ENCODE assay signal across 11 mouse cellular contexts in the genomic region with DNA sequence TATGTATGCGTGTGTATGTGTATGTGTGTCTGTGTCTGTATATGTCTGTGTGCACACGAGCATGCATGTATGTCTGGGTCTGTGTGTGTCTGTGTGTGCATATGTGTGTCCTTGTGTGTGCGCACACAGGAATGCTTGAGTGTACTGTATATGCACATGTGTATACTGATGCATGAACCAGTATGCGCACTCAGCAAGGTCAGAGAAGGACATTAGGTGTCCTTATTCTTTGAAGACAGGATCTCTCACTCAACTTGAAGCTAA. TPM values are rescaled to one million over a fixed set of nuclear protein-coding genes. Genes with fewer than 3 reads are reported as not detected.
DNase-seq lines count a peak whose midpoint lies in the region; ATAC-seq and TF ChIP-seq lines count a peak whose summit lies in the region.
"Had no signal": no experiment of that assay in that cellular context is flagged by ENCODE, and none has a peak within 500 bp of the region (broad histone marks: within the 10 kb centered on the region; RNA-seq: fewer than 3 reads in every experiment).

No protein-coding gene starts in this region.

- no peak for ATAC-seq in forebrain, embryonic 11.5 days (replicated peaks; ENCODE audit: low FRiP score)
- peak; percentile 12; the same call in 1 of the 2 replicates for ATAC-seq in lung, embryonic 14.5 days (ENCODE audit: insufficient read depth)
- ATAC-seq in hindbrain, postnatal 0 days = peak; percentile 46; the same call in 1 of the 2 replicates
- no peak for ATAC-seq in neural tube, embryonic 15.5 days (ENCODE audit: low FRiP score)

- no peak overlapping the region for H3K9ac ChIP-seq in forebrain, embryonic 11.5 days (ENCODE audit: low read length)
- no peak overlapping the region for H3K9ac ChIP-seq in lung, embryonic 14.5 days
- no peak overlapping the region for H3K9ac ChIP-seq in hindbrain, postnatal 0 days (replicated peaks; ENCODE audit: low read length)
- 0 out of 2 replicates have a peak overlapping the region, but pooled peaks have one; percentile 26 for H3K9ac ChIP-seq in neural tube, embryonic 15.5 days (replicated peaks)

- no peak overlapping the region for H3K4me3 ChIP-seq in forebrain, embryonic 11.5 days (ENCODE audit: low read depth, low read length)
- H3K4me3 ChIP-seq in forebrain, embryonic 10.5 days = no peak overlapping the region
- no peak overlapping the region for H3K4me3 ChIP-seq in lung, embryonic 14.5 days (ENCODE audit: low read depth, low read length)
- H3K4me3 ChIP-seq in hindbrain, postnatal 0 days (ENCODE audit: low read length) = no peak overlapping the region
- H3K4me3 ChIP-seq in neural tube, embryonic 15.5 days (replicated peaks) = no peak overlapping the region
- H3K4me3 ChIP-seq in lung, adult 2 months (replicated peaks; ENCODE audit: extremely low read depth, low read depth, low read length) = no peak overlapping the region
- H3K4me3 ChIP-seq: myocyte had no signal

- H3K27me3 ChIP-seq in forebrain, embryonic 11.5 days (ENCODE audit: control insufficient read depth, insufficient read depth, low read length) = no peaks in the 10 kb centered on the region
- no peaks in the 10 kb centered on the region for H3K27me3 ChIP-seq in forebrain, embryonic 10.5 days (ENCODE audit: poor library complexity, severe bottlenecking)
- H3K27me3 ChIP-seq in lung, embryonic 14.5 days (ENCODE audit: insufficient read depth, low read length) = no peaks in the 10 kb centered on the region
- H3K27me3 ChIP-seq in hindbrain, postnatal 0 days (ENCODE audit: insufficient read depth, low read length) = no peaks in the 10 kb centered on the region
- no peaks in the 10 kb centered on the region for H3K27me3 ChIP-seq in neural tube, embryonic 15.5 days (replicated peaks)

- TF ChIP-seq CTCF in lung, embryonic 14.5 days (IDR thresholded peaks at IDR 0.05; ENCODE audit: low read depth) = no peak
- TF ChIP-seq CTCF in hindbrain, postnatal 0 days (IDR thresholded peaks at IDR 0.05; ENCODE audit: low read depth) = no peak
- TF ChIP-seq CTCF in lung, adult 2 months (IDR thresholded peaks at IDR 0.05; ENCODE audit: insufficient read depth, low read length) = no peak

- no peaks in the 10 kb centered on the region for H3K9me3 ChIP-seq in forebrain, embryonic 11.5 days (ENCODE audit: control insufficient read depth, low read length)
- no peaks in the 10 kb centered on the region for H3K9me3 ChIP-seq in forebrain, embryonic 10.5 days
- no peaks in the 10 kb centered on the region for H3K9me3 ChIP-seq in lung, embryonic 14.5 days (ENCODE audit: low read depth, low read length)
- no peaks in the 10 kb centered on the region for H3K9me3 ChIP-seq in hindbrain, postnatal 0 days (ENCODE audit: low read length)
- no peaks in the 10 kb centered on the region for H3K9me3 ChIP-seq in neural tube, embryonic 15.5 days (replicated peaks)

- DNase-seq in forebrain, embryonic 11.5 days (ENCODE audit: low spot score) = no peak
- no peak for DNase-seq in forebrain, embryonic 10.5 days (ENCODE audit: extremely low spot score, low spot score)
- DNase-seq in lung, embryonic 14.5 days = no peak
- no peak for DNase-seq in lung, postnatal 25 days (ENCODE audit: low spot score)
- no peak for DNase-seq in hindbrain, postnatal 0 days (ENCODE audit: low spot score)
- DNase-seq in embryo, embryonic 10 days (ENCODE audit: low spot score) = no peak
- DNase-seq in lung, adult 2 months = no peak
- DNase-seq: adrenal gland, adult 8-10 months; thymus, adult 18-20 months had no signal

- 97% methylated on average over 4 of the region's 4 CpGs for WGBS in forebrain, embryonic 11.5 days
- WGBS in forebrain, embryonic 10.5 days = 98% methylated on average over 4 of the region's 4 CpGs
- 84% methylated on average over 4 of the region's 4 CpGs for WGBS in lung, embryonic 14.5 days
- WGBS in hindbrain, postnatal 0 days = 93% methylated on average over 4 of the region's 4 CpGs
- WGBS in neural tube, embryonic 15.5 days = 90% methylated on average over 4 of the region's 4 CpGs
- 92% methylated on average over 4 of the region's 4 CpGs for WGBS in lung, adult 2 months

- peaks cover 10% of the 10 kb centered on the region for H3K4me1 ChIP-seq in forebrain, embryonic 11.5 days (replicated peaks; ENCODE audit: control insufficient read depth, insufficient read depth, low read length)
- H3K4me1 ChIP-seq in forebrain, embryonic 10.5 days = peaks cover 12% of the 10 kb centered on the region
- H3K4me1 ChIP-seq in lung, embryonic 14.5 days (ENCODE audit: insufficient read depth) = no peaks in the 10 kb centered on the region; the same call in 1 of the 2 replicates
- 0 out of 2 replicates have a peak, but pooled peaks cover 3% of the 10 kb centered on the region for H3K4me1 ChIP-seq in hindbrain, postnatal 0 days (ENCODE audit: insufficient read depth, low read length)
- peaks cover 15% of the 10 kb centered on the region for H3K4me1 ChIP-seq in neural tube, embryonic 15.5 days
- no peaks in the 10 kb centered on the region for H3K4me1 ChIP-seq in lung, adult 2 months (ENCODE audit: control insufficient read depth, insufficient read depth, low read length)

- no peaks in the 10 kb centered on the region for H3K36me3 ChIP-seq in forebrain, embryonic 11.5 days (ENCODE audit: control insufficient read depth, insufficient read depth, low read length)
- no peaks in the 10 kb centered on the region for H3K36me3 ChIP-seq in forebrain, embryonic 10.5 days (replicated peaks)
- no peaks in the 10 kb centered on the region for H3K36me3 ChIP-seq in lung, embryonic 14.5 days (ENCODE audit: insufficient read depth)
- no peaks in the 10 kb centered on the region for H3K36me3 ChIP-seq in hindbrain, postnatal 0 days (ENCODE audit: insufficient read depth, low read length)
- no peaks in the 10 kb centered on the region for H3K36me3 ChIP-seq in neural tube, embryonic 15.5 days

- peak overlapping the region; percentile 46; the same call in 1 of the 2 replicates for H3K27ac ChIP-seq in forebrain, embryonic 11.5 days (ENCODE audit: low read depth, low read length)
- H3K27ac ChIP-seq in forebrain, embryonic 10.5 days = no peak overlapping the region
- H3K27ac ChIP-seq in lung, embryonic 14.5 days (ENCODE audit: low read depth) = peak overlapping the region; percentile 22; the same call in 1 of the 2 replicates
- H3K27ac ChIP-seq in hindbrain, postnatal 0 days = peak overlapping the region; percentile 80
- peak overlapping the region; percentile 69 for H3K27ac ChIP-seq in neural tube, embryonic 15.5 days (replicated peaks)

- H3K4me2 ChIP-seq in forebrain, embryonic 11.5 days (ENCODE audit: low read depth, low read length, severe bottlenecking) = no peak overlapping the region
- H3K4me2 ChIP-seq in lung, embryonic 14.5 days = no peak overlapping the region
- H3K4me2 ChIP-seq in hindbrain, postnatal 0 days (ENCODE audit: low read depth, low read length) = no peak overlapping the region
- H3K4me2 ChIP-seq in neural tube, embryonic 15.5 days = no peak overlapping the region

- no peak for TF ChIP-seq POLR2A in lung, adult 2 months (IDR thresholded peaks at IDR 0.05; ENCODE audit: borderline replicate concordance, extremely low read depth, low read depth, low read length)

RNA-seq across cellular contexts. Expression of gene Tmem17, which starts 49.4 kb away (rescaled TPM):
- 11.0 and 14.5 TPM in 2 replicates for polyA plus RNA-seq in forebrain, embryonic 11.5 days (2014; fragmentation: Nextera tagmentation; extraction: Ambion mirVana)
- 13.2 and 14.1 TPM in 2 replicates for polyA plus RNA-seq in forebrain, embryonic 10.5 days (2016; fragmentation: Nextera tagmentation; extraction: Ambion mirVana)
- polyA plus RNA-seq in lung, embryonic 14.5 days (2014; fragmentation: Nextera tagmentation; extraction: Ambion mirVana) = 16.0 and 17.9 TPM in 2 replicates
- total RNA-seq in hindbrain, postnatal 0 days (2014; rRNA removed) = 20.5 and 23.7 TPM in 2 replicates
- 23.5 and 23.7 TPM in 2 replicates for polyA plus RNA-seq in hindbrain, postnatal 0 days (2015; fragmentation: Nextera tagmentation; extraction: Ambion mirVana)
- 21.9 and 23.3 TPM in 2 replicates for polyA plus RNA-seq in neural tube, embryonic 15.5 days (2015; fragmentation: Nextera tagmentation; extraction: Ambion mirVana)
- 4.1 and 4.2 TPM in 2 replicates for polyA plus RNA-seq in lung, adult 2 months (2012; rRNA removed)

Comparison
In these comparisons a context has a peak if more than half of its experiments do, and no peak if none do; other contexts are left out.
1. ATAC-seq: peak in lung, embryonic 14.5 days (single experiment) and hindbrain, postnatal 0 days (single experiment); none in forebrain, embryonic 11.5 days (single experiment) and neural tube, embryonic 15.5 days (single experiment).